Mouse (Mus musculus): ENCODE data around the gene Cartpt.
"Not testable (repeated sequence)": the region's sequence is repeated elsewhere in the genome, so short reads cannot be mapped to it uniquely, and the experiment has no call there.

Gene Cartpt

DNA sequence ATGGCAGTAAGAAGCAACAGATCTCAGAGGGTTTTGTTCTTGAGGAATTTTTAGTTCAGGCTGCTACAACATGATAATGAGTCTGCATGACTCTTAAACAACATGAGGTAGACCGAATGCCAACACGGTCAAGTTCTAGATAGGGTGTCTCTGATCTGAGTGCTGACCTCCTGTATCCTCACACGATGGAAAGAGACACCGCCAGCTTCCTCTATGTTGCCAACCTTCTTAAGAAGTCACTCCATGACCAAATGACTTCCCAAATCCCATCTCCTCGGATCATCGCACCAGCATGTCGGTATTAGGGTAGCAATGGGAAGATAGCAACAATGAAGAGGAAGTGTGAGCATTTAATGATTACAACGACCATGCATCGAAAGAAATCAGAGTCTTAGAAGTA, 43.6 kb downstream of the Cartpt start:
- DNase-seq (ENCODE audit: low read depth, low spot score): no peak

DNA sequence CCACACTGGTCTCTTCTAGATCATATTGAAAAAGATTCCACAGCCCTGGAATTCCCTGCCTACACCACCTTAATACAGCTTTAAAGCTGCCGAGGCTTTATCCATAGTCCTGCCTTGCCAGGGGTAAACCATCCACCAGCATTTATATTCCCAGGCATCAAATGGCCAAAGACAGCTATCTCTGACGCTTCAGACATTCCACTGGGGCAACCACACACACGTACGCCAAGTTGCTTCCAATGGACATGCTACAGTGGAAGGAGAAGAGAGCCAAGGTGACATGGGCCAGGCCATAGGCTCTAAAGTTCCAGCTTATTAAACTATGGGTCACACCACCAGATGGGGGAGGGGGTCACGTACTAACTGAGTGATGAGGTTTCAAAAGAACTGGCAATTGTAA, 45.7 kb downstream of the Cartpt start:
- no peak for DNase-seq (ENCODE audit: low read depth, low spot score)

DNA sequence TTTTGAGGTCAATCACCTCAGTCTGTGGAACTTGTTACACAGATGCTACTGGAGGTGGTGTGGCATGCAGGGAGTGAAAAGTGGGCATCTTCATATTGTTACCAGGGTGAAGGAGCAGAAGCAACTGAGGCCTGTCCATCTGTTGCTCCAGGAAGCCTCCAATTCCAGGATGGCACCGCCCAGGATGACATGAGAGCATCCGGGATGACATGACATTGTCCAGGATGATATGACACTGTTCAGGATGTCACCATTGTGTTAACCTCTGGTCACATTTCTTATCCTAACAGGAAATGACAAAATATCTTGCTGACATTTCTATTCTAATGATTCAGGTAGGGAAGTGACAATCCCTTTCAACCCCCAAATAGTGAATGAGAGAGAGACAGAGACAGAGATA, 47.8 kb downstream of the Cartpt start:
- DNase-seq (ENCODE audit: low read depth, low spot score): no peak

DNA sequence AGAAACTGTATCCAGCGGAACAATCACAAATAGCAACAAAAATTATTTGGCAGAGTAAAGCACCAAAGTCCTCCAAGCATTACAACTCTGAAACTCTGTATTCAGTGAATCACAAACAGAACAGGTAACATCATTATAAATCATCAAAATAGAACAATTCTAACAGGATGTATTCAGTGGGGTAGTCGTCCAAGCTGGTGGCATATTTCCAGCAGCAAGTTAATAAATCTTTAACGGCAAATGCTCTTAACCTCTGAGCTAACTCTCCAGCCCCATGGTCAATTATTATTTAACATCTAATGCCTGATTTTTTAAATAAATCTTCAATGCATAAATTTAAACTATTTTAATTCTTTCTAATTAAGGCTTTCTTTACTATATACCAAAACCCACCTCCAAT, 48.5 kb downstream of the Cartpt start:
- not testable (repeated sequence) for DNase-seq (ENCODE audit: low read depth, low spot score)

DNA sequence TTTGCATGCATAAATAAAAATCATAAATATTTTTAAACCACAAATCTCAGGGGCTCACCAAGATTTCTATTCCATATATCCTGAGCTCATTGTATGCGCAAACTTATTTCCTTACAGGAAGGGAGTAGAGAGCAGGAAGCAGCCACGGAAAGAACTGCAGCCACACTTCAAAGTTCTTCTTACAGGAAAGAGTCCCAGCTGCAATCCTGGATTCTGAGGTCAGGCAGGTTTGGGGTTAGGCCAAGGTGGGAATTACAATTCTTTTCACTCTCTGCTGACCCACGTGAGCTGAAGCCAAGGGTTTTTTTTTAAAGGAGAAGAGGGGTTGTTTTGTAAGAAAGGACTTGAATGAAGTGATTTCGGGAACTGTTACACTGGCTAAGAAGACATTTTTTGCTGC, 49.9 kb downstream of the Cartpt start:
- DNase-seq (ENCODE audit: low read depth, low spot score): no peak

DNA sequence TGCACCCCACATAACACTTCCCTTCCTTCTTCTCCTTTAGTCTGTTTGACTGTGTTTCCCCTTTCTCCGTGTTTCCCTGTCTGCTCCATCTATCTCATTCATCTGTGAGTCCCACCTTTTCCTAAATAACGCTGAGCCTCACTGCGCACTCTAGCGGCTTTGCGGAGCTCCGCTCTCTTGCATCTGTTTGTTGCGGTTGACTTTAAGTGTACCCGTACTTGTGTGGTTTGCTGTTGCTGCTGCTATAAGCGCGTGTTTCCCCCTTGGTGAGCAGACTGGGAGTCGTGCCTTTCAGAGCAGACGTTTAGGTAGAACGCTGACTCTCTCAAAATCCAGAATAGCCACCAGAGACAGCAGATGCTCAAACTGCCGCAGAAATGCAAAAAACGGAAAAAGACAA, 51.3 kb downstream of the Cartpt start:
- no peak for DNase-seq (ENCODE audit: low read depth, low spot score)

All from c-Kit-negative CD71-positive TER-119-positive erythroid progenitor cells, embryonic 14.5 days (primary cell).